Mouse (Mus musculus) layer of hippocampus, adult 2 months (tissue): ENCODE data around the gene Obscn. TPM values are rescaled to one million over a fixed set of nuclear protein-coding genes. Genes with fewer than 3 reads are reported as not detected.

ENCODE experiments used
- DNase-seq, 2 experiments: peaks; one replicate each; pipeline ENCODE4 v3.0.0; 2022; ENCODE audit warnings: low spot score in 2 of 2
- H3K27ac ChIP-seq: fragments of 200-600 bp; 2 replicates; pipeline ENCODE4 v1.8.1; 2022
- H3K4me3 ChIP-seq: fragments of 200-600 bp; 2 replicates; pipeline ENCODE4 v1.8.1; 2022; ENCODE audit warnings: mild to moderate bottlenecking
- CTCF ChIP-seq: fragments of 200-600 bp; conservative IDR thresholded peaks from 2 replicates; pipeline ENCODE4 v1.8.1; 2022; ENCODE audit warnings: antibody characterized with exemption, mild to moderate bottlenecking, moderate library complexity
- total RNA-seq, 2 experiments: library from RNA; stranded (reverse); gene quantifications; 2 replicates each; pipeline ENCODE4 v1.2.3; 2021

Obscn gene
- total RNA-seq, 2 experiments from 2014 or later: 1.2 to 1.5 TPM

DNA sequence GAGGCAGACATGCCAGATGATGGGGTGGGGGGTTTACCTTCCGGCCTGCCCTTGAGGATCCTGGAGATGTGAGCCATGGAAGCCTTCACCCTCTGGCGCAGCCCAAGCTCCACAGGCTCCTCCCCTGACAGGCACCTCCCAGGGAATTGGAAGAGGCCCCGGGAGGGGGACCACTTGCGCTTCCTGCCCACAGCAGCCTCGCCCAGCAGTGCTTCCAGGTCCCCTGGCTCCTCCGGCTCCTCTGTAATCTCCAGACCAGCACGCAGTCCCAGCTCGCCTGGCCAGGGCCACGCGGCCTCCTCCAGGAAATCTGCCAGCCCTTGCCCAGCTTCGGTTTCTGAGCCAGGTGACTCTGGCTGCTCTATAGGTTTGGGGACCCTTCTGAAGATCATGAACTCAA lies 137.0 kb downstream of the Obscn start:
- no peak for DNase-seq
- Histone ChIP-seq H3K4me3 (no peak overlapping the region), H3K27ac (no peak overlapping the region)
- no peak for TF ChIP-seq CTCF

GRCm38 (mm10) chr11:58997541-58997940 lies 138.7 kb downstream of the Obscn start:
- no peak for TF ChIP-seq CTCF
- Histone ChIP-seq H3K27ac (no peak overlapping the region), H3K4me3 (no peak overlapping the region)
- DNase-seq: no peak

DNA sequence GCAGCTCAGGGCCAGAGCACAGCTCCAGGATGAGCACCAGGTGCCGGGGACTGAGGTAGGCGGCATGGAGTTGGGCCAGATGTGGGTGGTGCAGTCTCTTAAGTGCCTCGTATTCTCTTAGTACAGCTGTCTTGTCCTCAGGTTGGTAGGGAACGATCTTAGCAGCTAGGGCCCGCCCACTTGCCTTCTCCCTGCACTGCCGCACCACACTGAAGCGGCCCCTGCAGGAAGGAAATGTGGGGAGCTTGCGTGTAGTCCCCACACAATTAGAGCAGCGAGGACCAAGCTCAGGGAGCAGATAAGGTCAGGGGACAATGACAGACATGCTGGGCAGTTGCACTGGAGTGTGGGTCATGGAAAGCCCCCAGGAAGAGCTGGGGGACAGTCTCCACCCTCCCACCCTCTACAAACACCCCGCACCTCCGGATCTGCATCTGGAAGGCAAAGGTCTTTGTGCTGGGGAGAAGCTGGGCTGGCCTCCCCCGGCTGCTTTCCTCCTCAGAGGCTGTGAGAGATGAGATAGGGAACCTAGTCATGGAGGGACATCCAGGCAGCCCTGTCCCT lies 140.3 kb downstream of the Obscn start:
- H3K27ac ChIP-seq: no peak overlapping the region
- no peak for DNase-seq
- peak; percentile 47 for TF ChIP-seq CTCF
- H3K4me3 ChIP-seq: no peak overlapping the region

DNA sequence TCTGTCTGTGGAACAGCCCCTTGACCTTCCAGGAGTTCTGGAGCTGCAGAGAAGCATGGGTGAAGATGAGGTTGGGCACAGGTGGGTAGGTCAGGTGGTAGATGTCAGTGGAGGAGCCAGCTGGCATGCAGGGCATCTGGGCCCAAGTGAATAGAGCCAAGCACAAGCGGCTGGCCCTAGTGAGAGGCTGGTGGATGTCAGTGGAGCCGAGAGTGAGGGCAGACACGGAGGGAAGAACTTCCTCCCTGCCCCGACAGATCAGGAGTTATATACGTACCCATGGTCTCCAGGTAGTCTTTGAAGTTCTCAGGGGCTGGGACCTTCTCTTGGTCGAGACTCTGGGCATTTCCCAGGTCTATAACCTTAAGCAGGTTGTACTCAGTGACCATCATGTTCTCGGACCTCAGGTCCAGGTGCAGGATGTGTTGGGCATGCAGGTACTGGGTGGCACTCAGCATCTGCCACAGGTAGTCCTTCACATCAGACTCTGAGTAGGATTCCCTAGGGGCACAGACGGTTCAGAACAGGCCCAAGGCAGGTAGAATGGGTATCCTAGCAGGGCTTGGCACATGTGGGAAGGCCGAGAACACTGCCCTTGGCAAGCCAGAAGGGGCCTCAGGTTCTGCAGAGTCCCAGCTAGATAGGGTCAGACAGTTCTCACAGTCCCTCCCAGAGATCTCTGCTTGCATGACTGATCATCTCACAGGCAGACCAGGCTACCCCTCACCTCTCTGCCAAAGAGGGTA lies 141.0 kb downstream of the Obscn start:
- DNase-seq: no peak
- Histone ChIP-seq H3K27ac (peak overlapping the region; percentile 77; the same call in 1 of the 2 replicates), H3K4me3 (no peak overlapping the region)
- TF ChIP-seq CTCF: no peak

- peak overlapping the region; percentile 54 for H3K4me3 ChIP-seq
- peak overlapping the region; percentile 77 for H3K27ac ChIP-seq
- peak; percentile 41 to 43 for DNase-seq
- peak; percentile 50 for TF ChIP-seq CTCF
Observed at GRCm38 (mm10) chr11:58994337-58994826, 141.8 kb downstream of the Obscn start.

GRCm38 (mm10) chr11:58993091-58993670 lies 143.0 kb downstream of the Obscn start:
- H3K27ac ChIP-seq: no peak overlapping the region
- no peak for DNase-seq
- H3K4me3 ChIP-seq: no peak overlapping the region
- TF ChIP-seq CTCF: no peak

DNA sequence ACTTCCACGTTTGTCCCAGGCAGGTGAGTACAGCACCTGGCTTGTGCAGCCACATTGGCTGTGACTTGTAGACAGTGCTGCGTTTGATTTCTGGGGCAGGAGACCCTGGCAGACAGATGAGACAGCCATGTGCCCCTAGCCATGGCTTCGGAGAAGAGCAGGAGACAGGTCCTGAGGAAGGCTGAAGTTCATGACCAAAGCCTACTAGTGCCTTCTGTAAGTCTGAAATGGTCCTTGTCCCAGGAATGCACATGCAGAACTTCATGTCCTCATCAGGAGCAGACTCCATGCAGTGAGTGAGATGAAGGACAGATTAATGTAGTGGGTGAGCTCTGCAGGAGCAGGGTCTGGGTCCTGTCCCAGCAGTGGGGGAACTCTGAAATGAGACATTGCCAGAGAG lies 144.3 kb downstream of the Obscn start:
- no peak for DNase-seq
- TF ChIP-seq CTCF: no peak
- Histone ChIP-seq H3K4me3 (no peak overlapping the region), H3K27ac (no peak overlapping the region)

DNA sequence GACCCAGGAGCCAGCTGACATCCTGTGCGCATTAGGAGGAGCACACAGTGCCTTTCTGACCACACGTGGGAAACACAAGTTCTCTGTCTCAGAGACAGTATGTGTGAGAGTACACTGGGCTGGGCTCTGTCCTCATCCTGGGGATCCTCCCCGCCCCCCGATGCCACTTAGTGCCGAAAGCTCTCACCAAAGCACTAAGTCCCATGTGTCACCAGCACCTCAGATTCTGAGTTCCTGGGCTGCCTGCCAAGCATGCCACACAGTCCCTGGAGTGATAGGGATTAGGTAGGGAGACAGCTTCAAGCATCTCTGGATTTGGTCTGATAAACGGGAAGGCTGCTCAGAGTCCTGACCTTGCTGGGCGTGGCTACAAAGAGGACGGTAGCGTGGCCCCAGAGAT lies 145.4 kb downstream of the Obscn start:
- Histone ChIP-seq H3K4me3 (no peak overlapping the region), H3K27ac (no peak overlapping the region)
- DNase-seq: no peak
- TF ChIP-seq CTCF: no peak

GRCm38 (mm10) chr11:58990141-58990540 lies 146.1 kb downstream of the Obscn start:
- Histone ChIP-seq H3K27ac (no peak overlapping the region), H3K4me3 (no peak overlapping the region)
- no peak for DNase-seq
- TF ChIP-seq CTCF: peak; percentile 14; the same call in 1 of the 2 replicates

- H3K27ac ChIP-seq: no peak overlapping the region
- TF ChIP-seq CTCF: no peak
- H3K4me3 ChIP-seq: no peak overlapping the region
- DNase-seq: no peak
Observed at GRCm38 (mm10) chr11:58989166-58989565, 147.0 kb downstream of the Obscn start.

- DNase-seq: no peak
- Histone ChIP-seq H3K4me3 (no peak overlapping the region), H3K27ac (no peak overlapping the region)
- TF ChIP-seq CTCF: no peak
Observed at GRCm38 (mm10) chr11:58985299-58985917, 150.8 kb downstream of the Obscn start.

- no peak for DNase-seq
- Histone ChIP-seq H3K4me3 (no peak overlapping the region), H3K27ac (no peak overlapping the region)
- no peak for TF ChIP-seq CTCF
Observed at GRCm38 (mm10) chr11:58984657-58985056, 151.5 kb downstream of the Obscn start.

DNA sequence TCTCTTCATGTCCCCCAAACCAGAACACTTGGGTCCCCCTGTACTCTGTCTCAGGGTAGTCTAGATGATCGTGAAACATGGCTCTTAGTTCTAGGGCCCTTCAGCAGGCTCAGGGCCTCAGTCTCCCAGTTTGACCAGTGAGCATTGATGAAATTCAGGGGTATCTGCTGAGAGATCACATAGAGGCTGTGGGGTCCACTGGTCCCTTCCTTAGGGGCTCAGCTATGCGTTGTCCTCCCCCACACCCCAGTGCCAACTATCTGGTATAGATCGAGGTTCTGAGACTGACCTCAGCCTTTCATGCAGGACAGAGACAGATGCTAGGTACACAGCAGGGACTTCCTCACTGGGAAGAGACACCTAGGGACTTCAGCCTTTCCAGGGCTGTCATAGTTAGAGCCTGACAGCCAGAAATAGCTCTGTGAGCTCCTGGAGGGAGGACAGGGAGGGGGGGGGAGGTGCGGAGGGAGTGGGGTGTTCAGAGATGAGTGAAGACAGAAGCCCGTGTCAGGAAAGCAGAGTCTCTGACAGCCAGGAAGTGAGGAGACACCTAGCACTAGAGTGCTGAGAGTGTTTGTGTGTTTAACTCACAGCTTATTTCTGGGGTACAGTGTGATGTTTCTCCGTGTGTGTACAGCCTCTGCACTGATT lies 152.4 kb downstream of the Obscn start:
- Histone ChIP-seq H3K27ac (no peak overlapping the region), H3K4me3 (no peak overlapping the region)
- TF ChIP-seq CTCF: no peak
- DNase-seq: no peak
